Mouse (Mus musculus) hindbrain, embryonic 11.5 days (tissue): ENCODE measurements at regions not wholly inside any gene's neighbourhood (a gene's known extent, or its start where the extent isn't known, plus 50 kb on each side); places are given as distances from the start of the nearest gene placed in this dataset.

Experiments
- ATAC-seq: fragments of 200-750 bp; cut with Nextera tagmentation; 2 replicates; pipeline ENCODE4 v1.8.0; 2017; ENCODE audit warnings: mild to moderate bottlenecking, moderate TSS enrichment, moderate library complexity; ENCODE audit not compliant: low FRiP score
- DNase-seq: peaks from one replicate; pipeline ENCODE4 v3.0.0-alpha.2; 2015; ENCODE audit warnings: low spot score
- H3K27ac ChIP-seq: fragments of 300-500 bp; sonication (generic); 2 replicates; pipeline ENCODE4 v1.5.1; 2014; ENCODE audit warnings: mild to moderate bottlenecking, low read depth, low read length
- H3K27me3 ChIP-seq: fragments of 300-500 bp; sonication (generic); 2 replicates; pipeline ENCODE4 v1.6.1; 2014; ENCODE audit warnings: mild to moderate bottlenecking, low read length, moderate library complexity, mixed read lengths; ENCODE audit not compliant: control insufficient read depth, insufficient read depth
- H3K36me3 ChIP-seq: fragments of 300-500 bp; sonication (generic); 2 replicates; pipeline ENCODE4 v1.6.1; 2014; ENCODE audit warnings: mild to moderate bottlenecking, low read length, moderate library complexity, mixed read lengths; ENCODE audit not compliant: control insufficient read depth, insufficient read depth
- H3K4me1 ChIP-seq: fragments of 300-500 bp; sonication (generic); replicated peaks from 2 replicates; pipeline ENCODE4 v1.6.1; 2014; ENCODE audit warnings: low read length, mixed read lengths; ENCODE audit not compliant: control insufficient read depth, insufficient read depth
- H3K4me2 ChIP-seq: fragments of 300-500 bp; sonication (generic); replicated peaks from 2 replicates; pipeline ENCODE4 v1.6.1; 2014; ENCODE audit warnings: mild to moderate bottlenecking, low read depth, low read length
- H3K4me3 ChIP-seq: fragments of 300-500 bp; sonication (generic); 2 replicates; pipeline ENCODE4 v1.5.1; 2014; ENCODE audit warnings: low read depth, low read length
- H3K9ac ChIP-seq: fragments of 300-500 bp; sonication (generic); 2 replicates; pipeline ENCODE4 v1.6.1; 2014; ENCODE audit warnings: low read depth, low read length
- H3K9me3 ChIP-seq: fragments of 300-500 bp; sonication (generic); 2 replicates; pipeline ENCODE4 v1.6.1; 2016; ENCODE audit warnings: low read length; ENCODE audit not compliant: control insufficient read depth
- WGBS: fragments of 180-500 bp; shearing (Covaris S2); extraction: QIAGEN DNeasy Blood & Tissue Kit; methylation state at CpG from one replicate; pipeline ENCODE4 v1.1.7; 2014; 5-methylcytosine and 5-hydroxymethylcytosine counted together

DNA sequence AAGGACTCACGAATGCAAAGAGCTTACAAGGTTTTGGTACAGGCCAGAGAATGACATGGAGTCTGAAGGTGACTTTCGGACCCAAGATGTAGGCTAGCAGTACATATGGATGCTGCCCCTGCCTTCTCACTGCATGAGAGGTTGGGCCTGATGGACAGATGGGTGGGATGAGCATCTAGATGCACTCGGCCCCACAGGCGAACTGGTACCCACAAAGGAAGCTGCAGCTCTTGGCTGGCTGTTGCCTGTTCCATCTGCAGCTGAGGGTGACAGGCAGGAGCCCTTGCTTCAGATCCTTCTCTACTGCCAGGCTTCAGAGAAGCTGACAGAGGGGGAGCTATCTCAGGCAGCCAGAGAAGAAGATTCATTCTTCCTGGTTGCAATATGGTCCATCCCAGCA is 216.8 kb upstream of the Tas2r119 start:
- Histone ChIP-seq H3K27ac (no peak overlapping the region), H3K27me3 (no peaks in the 10 kb centered on the region), H3K4me1 (no peaks in the 10 kb centered on the region), H3K4me3 (no peak overlapping the region), H3K9me3 (no peaks in the 10 kb centered on the region), H3K9ac (no peak overlapping the region), H3K36me3 (no peaks in the 10 kb centered on the region), H3K4me2 (no peak overlapping the region)
- WGBS = 84% methylated on average over 4 of the region's 4 CpGs
- no peak for DNase-seq
- no peak for ATAC-seq

DNA sequence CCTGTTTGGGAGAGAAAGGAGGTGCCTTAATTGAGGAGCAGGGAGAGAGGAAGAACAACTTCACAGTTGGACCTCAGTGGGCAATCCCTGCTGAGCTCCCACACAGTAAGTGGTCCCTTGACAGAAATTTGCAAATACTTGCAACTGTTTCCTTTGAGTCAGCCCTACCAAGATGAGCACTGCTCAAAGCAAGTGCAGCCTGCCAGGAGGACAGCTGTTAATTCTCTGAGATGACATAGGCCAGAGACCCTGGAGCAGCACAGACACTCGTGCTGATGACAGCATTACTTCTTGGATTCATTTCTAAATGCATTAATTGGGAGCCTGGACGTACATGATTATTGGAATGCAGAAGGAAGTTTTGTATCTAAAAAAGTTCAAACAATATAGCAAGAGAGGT is 215.1 kb upstream of the Tas2r119 start:
- H3K9me3 ChIP-seq = no peaks in the 10 kb centered on the region
- ATAC-seq = no peak
- no peak overlapping the region for H3K4me2 ChIP-seq
- H3K4me1 ChIP-seq = no peaks in the 10 kb centered on the region
- H3K36me3 ChIP-seq = no peaks in the 10 kb centered on the region
- WGBS = 61% methylated on average over 2 of the region's 2 CpGs
- H3K9ac ChIP-seq = no peak overlapping the region
- no peaks in the 10 kb centered on the region for H3K27me3 ChIP-seq
- no peak overlapping the region for H3K4me3 ChIP-seq
- no peak overlapping the region for H3K27ac ChIP-seq
- DNase-seq = no peak

DNA sequence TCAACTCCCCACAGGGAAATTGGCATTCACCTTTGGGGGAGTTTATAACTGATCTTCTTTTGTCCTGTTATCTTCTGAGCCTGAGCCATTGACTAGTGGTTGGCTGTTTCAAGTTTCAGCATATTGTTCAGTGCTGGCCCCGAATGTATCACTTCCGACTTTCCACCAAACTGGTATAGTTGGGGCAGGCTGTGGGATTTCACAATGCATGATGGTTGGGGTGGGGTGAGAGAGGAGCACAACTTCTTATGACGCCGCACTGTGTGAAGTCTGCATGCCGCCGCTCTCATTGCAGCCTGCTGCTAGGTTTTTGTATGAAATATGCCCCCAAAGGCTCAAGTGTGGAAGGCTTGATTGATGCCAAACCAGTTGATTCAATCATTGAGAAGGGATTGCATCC is 212.2 kb upstream of the Tas2r119 start:
- H3K27ac ChIP-seq = no peak overlapping the region
- no peak for ATAC-seq
- H3K9ac ChIP-seq = no peak overlapping the region
- DNase-seq = no peak
- H3K9me3 ChIP-seq = no peaks in the 10 kb centered on the region
- no peaks in the 10 kb centered on the region for H3K4me1 ChIP-seq
- H3K36me3 ChIP-seq = no peaks in the 10 kb centered on the region
- H3K4me3 ChIP-seq = no peak overlapping the region
- H3K27me3 ChIP-seq = no peaks in the 10 kb centered on the region
- WGBS = 89% methylated on average over 6 of the region's 6 CpGs
- H3K4me2 ChIP-seq = no peak overlapping the region

DNA sequence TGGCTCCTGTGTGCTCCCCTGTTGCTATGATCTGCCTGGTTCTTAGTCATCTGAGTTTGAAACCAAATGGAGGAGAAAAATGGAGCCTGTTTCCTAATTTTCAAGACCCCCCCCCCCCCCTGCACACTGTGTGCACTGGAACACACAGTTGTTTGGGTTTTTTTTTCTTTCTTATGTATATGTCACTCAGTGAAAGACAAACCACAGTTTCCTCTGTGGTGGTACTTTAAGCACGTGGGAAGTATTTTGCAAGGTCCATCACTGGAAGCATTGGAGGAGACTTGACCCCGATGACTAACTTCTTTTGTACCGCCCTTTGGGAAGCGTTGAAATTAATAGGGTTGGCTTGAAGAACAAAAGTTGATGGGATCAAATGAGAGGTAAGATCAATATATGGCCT is 211.5 kb upstream of the Tas2r119 start:
- Histone ChIP-seq H3K4me1 (no peaks in the 10 kb centered on the region), H3K27ac (no peak overlapping the region), H3K4me2 (no peak overlapping the region), H3K4me3 (no peak overlapping the region), H3K9me3 (no peaks in the 10 kb centered on the region), H3K27me3 (no peaks in the 10 kb centered on the region), H3K36me3 (no peaks in the 10 kb centered on the region), H3K9ac (no peak overlapping the region)
- 92% methylated on average over 4 of the region's 4 CpGs for WGBS
- no peak for DNase-seq
- no peak for ATAC-seq

DNA sequence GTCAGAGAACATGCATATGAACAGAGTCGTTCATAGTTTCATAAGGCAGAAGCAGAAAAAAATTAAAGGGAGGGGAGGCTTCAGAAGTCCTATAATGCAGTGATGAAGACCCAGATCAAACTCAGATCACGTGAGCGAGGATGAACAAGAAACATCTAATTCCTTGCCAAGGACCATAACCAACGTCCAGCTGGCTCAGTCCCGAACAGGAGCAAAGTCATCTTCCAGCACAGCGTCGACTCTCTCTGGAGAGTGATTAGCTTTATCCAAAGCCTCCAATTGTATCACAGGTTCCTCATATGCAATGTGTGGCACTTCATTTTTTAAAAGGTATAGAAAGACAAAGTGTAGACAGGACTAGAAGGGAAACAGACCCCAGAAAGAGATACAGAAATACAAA is 204.2 kb upstream of the Tas2r119 start:
- H3K9me3 ChIP-seq = no peaks in the 10 kb centered on the region
- no peak overlapping the region for H3K9ac ChIP-seq
- no peaks in the 10 kb centered on the region for H3K36me3 ChIP-seq
- ATAC-seq = no peak
- no peak overlapping the region for H3K4me2 ChIP-seq
- no peaks in the 10 kb centered on the region for H3K27me3 ChIP-seq
- H3K27ac ChIP-seq = no peak overlapping the region
- 90% methylated on average over 7 of the region's 7 CpGs for WGBS
- DNase-seq = no peak
- no peak overlapping the region for H3K4me3 ChIP-seq
- no peaks in the 10 kb centered on the region for H3K4me1 ChIP-seq

DNA sequence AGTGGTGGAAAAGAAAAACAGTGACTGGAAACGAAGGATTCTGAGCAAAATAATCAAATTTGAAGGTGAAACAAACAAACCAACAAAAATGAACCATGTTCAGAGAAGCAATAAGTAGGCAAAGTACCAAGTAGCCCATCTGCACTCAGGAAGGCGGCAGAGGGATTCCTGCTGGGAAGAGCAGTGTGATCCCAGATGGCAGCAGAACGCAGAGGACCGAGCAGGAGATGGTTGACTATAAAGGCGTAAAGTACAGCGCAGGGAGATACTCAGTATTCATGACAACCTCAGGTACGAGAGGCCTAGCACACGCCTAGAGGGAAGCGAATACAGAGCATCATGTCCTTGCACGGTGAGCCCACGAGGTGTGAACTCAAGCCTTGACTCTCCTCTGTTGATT is 203.2 kb upstream of the Tas2r119 start:
- H3K36me3 ChIP-seq = no peaks in the 10 kb centered on the region
- no peaks in the 10 kb centered on the region for H3K27me3 ChIP-seq
- no peaks in the 10 kb centered on the region for H3K9me3 ChIP-seq
- 85% methylated on average over 11 of the region's 11 CpGs for WGBS
- H3K9ac ChIP-seq = no peak overlapping the region
- DNase-seq (no peak), ATAC-seq (no peak)
- no peak overlapping the region for H3K27ac ChIP-seq
- H3K4me3 ChIP-seq = no peak overlapping the region
- H3K4me1 ChIP-seq = no peaks in the 10 kb centered on the region
- H3K4me2 ChIP-seq = no peak overlapping the region

DNA sequence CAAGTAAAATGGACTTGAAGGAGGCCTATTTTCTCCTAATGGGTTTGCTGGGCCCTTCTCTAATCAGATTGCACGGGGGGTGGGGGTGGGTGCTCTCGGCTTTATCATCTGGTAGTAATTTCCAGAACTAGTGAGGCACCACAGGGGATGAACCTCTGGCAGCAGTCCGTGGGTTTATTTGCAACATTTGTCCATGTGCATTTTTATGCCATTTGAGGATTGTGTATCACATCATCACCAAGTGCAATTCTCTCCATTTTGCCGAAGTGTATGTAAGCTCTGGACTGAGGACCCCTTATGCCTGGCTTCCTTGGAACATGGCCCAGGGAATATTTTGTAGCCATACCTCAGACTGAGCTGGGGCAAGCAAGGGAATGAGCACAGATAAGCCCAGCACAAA is 200.6 kb upstream of the Tas2r119 start:
- DNase-seq (no peak), ATAC-seq (no peak)
- H3K36me3 ChIP-seq = no peaks in the 10 kb centered on the region
- H3K9ac ChIP-seq = no peak overlapping the region
- no peak overlapping the region for H3K4me3 ChIP-seq
- H3K27ac ChIP-seq = no peak overlapping the region
- H3K27me3 ChIP-seq = no peaks in the 10 kb centered on the region
- no peaks in the 10 kb centered on the region for H3K9me3 ChIP-seq
- 68% methylated on average over 4 of the region's 4 CpGs for WGBS
- H3K4me1 ChIP-seq = no peaks in the 10 kb centered on the region
- H3K4me2 ChIP-seq = no peak overlapping the region

DNA sequence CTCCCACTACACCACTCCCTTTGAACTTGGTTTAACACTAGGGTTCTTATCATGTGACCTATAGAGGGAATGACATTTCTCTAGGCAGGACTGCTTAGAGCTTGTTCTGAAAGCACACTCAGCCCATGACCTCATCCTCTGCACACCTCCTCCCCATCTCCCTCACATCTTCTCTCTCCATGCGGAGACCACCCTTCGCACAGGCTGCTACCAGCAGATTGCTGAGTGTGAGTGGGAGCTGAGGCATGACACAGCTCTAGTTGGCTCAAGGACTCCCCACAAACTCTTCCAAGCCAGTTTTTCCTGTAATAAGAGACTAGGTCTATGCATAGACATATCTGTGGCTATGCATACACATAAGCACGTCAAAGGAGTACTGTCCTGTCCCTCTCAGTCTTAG is 199.5 kb upstream of the Tas2r119 start:
- H3K4me1 ChIP-seq = no peaks in the 10 kb centered on the region
- no peak for ATAC-seq
- H3K4me3 ChIP-seq = no peak overlapping the region
- no peak for DNase-seq
- no peaks in the 10 kb centered on the region for H3K36me3 ChIP-seq
- no peak overlapping the region for H3K4me2 ChIP-seq
- no peak overlapping the region for H3K27ac ChIP-seq
- no peaks in the 10 kb centered on the region for H3K27me3 ChIP-seq
- no peaks in the 10 kb centered on the region for H3K9me3 ChIP-seq
- WGBS = 87% methylated on average over 3 of the region's 3 CpGs
- no peak overlapping the region for H3K9ac ChIP-seq

DNA sequence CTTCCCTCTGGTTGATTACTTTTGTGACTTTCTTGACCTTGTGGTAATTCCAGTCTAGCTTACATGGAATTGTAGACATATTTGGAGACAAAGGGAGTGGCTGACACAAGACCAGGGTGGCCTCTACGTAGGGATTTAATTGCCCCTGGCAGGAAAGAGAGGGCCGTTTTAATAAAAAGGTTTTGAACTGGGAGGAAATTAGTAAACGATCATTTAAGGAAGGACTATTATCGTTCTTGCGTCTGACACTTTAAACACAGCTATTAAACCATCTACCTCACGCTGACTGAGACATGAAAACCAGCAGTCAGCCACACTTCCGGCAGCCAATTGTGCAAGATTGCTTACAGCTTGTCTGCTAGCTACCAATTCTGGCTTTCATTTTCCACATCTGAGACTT is 197.1 kb upstream of the Tas2r119 start:
- H3K27me3 ChIP-seq = no peaks in the 10 kb centered on the region
- H3K36me3 ChIP-seq = no peaks in the 10 kb centered on the region
- H3K27ac ChIP-seq = no peak overlapping the region
- no peaks in the 10 kb centered on the region for H3K9me3 ChIP-seq
- no peak overlapping the region for H3K9ac ChIP-seq
- H3K4me2 ChIP-seq = no peak overlapping the region
- H3K4me1 ChIP-seq = no peaks in the 10 kb centered on the region
- no peak for ATAC-seq
- H3K4me3 ChIP-seq = no peak overlapping the region
- 74% methylated on average over 7 of the region's 7 CpGs for WGBS
- no peak for DNase-seq
